Mouse (Mus musculus) testis, adult 2 months (tissue): ENCODE measurements at regions not wholly inside any gene's neighbourhood (a gene's known extent, or its start where the extent isn't known, plus 50 kb on each side); places are given as distances from the start of the nearest gene placed in this dataset.

Source experiments
- H3K27ac ChIP-seq: fragments of 200-500 bp; 2 replicates; pipeline ENCODE4 v1.5.1; 2012; ENCODE audit warnings: low read depth, low read length; ENCODE audit not compliant: control insufficient read depth, insufficient read depth
- H3K27me3 ChIP-seq: fragments of 200-500 bp; 2 replicates; pipeline ENCODE4 v1.6.1; 2012; ENCODE audit warnings: mild to moderate bottlenecking, low read length, moderate library complexity; ENCODE audit not compliant: control insufficient read depth, insufficient read depth
- H3K36me3 ChIP-seq: fragments of 200-500 bp; 2 replicates; pipeline ENCODE4 v1.6.1; 2012; ENCODE audit warnings: mild to moderate bottlenecking, low read length; ENCODE audit not compliant: control insufficient read depth, insufficient read depth
- H3K4me1 ChIP-seq: fragments of 200-500 bp; 2 replicates; pipeline ENCODE4 v1.6.1; 2012; ENCODE audit warnings: low read length; ENCODE audit not compliant: control insufficient read depth, insufficient read depth
- H3K4me3 ChIP-seq: fragments of 200-500 bp; 2 replicates; pipeline ENCODE4 v1.5.1; 2012; ENCODE audit warnings: low read depth, mild to moderate bottlenecking, low read length, moderate library complexity, mixed read lengths; ENCODE audit not compliant: control insufficient read depth
- CTCF ChIP-seq: fragments of 200-500 bp; IDR thresholded peaks from 2 replicates; pipeline ENCODE4 v1.5.1; 2012; ENCODE audit warnings: low read depth, mild to moderate bottlenecking, inconsistent platforms, low read length, moderate library complexity; ENCODE audit not compliant: control insufficient read depth, insufficient read depth, insufficient replicate concordance
- POLR2A ChIP-seq: fragments of 200-500 bp; IDR thresholded peaks from 2 replicates; pipeline ENCODE4 v1.6.1; 2012; ENCODE audit warnings: low read depth, mild to moderate bottlenecking, inconsistent platforms, low read length, moderate library complexity; ENCODE audit not compliant: control insufficient read depth

- no peak overlapping the region for H3K4me3 ChIP-seq
- H3K27me3 ChIP-seq: no peaks in the 10 kb centered on the region
- TF ChIP-seq POLR2A: no peak
- peaks cover 9% of the 10 kb centered on the region for H3K4me1 ChIP-seq
- no peaks in the 10 kb centered on the region for H3K36me3 ChIP-seq
- H3K27ac ChIP-seq: no peak overlapping the region
Measured at GRCm38 (mm10) chr8:126830242-126830530, 115.5 kb downstream of the Tomm20 start.

- TF ChIP-seq CTCF (no peak), POLR2A (no peak)
- Histone ChIP-seq H3K36me3 (no peaks in the 10 kb centered on the region), H3K4me3 (no peak overlapping the region), H3K27ac (no peak overlapping the region), H3K4me1 (peaks cover 9% of the 10 kb centered on the region), H3K27me3 (no peaks in the 10 kb centered on the region)
Measured at GRCm38 (mm10) chr8:126829376-126830241, 116.0 kb downstream of the Tomm20 start.

GRCm38 (mm10) chr8:126827681-126828383 lies 117.8 kb downstream of the Tomm20 start:
- no peak overlapping the region for H3K4me3 ChIP-seq
- no peaks in the 10 kb centered on the region for H3K27me3 ChIP-seq
- H3K27ac ChIP-seq: peak overlapping the region; percentile 49
- TF ChIP-seq CTCF (no peak), POLR2A (no peak)
- no peaks in the 10 kb centered on the region for H3K36me3 ChIP-seq
- H3K4me1 ChIP-seq: peaks cover 9% of the 10 kb centered on the region

GRCm38 (mm10) chr8:126826328-126827285 lies 119.0 kb downstream of the Tomm20 start:
- TF ChIP-seq CTCF (no peak), POLR2A (no peak)
- H3K27me3 ChIP-seq: no peaks in the 10 kb centered on the region
- H3K4me3 ChIP-seq: no peak overlapping the region
- H3K27ac ChIP-seq: peak overlapping the region; percentile 75
- H3K4me1 ChIP-seq: peaks cover 9% of the 10 kb centered on the region
- no peaks in the 10 kb centered on the region for H3K36me3 ChIP-seq

- Histone ChIP-seq H3K27ac (peak overlapping the region; percentile 75), H3K27me3 (no peaks in the 10 kb centered on the region), H3K4me1 (peaks cover 9% of the 10 kb centered on the region), H3K4me3 (no peak overlapping the region), H3K36me3 (no peaks in the 10 kb centered on the region)
- TF ChIP-seq POLR2A (no peak), CTCF (no peak)
Measured at GRCm38 (mm10) chr8:126825877-126826276, 119.8 kb downstream of the Tomm20 start.

- Histone ChIP-seq H3K36me3 (no peaks in the 10 kb centered on the region), H3K4me3 (no peak overlapping the region), H3K27ac (no peak overlapping the region), H3K4me1 (peaks cover 9% of the 10 kb centered on the region), H3K27me3 (no peaks in the 10 kb centered on the region)
- TF ChIP-seq CTCF (no peak), POLR2A (no peak)
Measured at GRCm38 (mm10) chr8:126824575-126825208, 121.0 kb downstream of the Tomm20 start.

GRCm38 (mm10) chr8:126822269-126822668 lies 123.4 kb downstream of the Tomm20 start:
- TF ChIP-seq CTCF: no peak
- no peak for TF ChIP-seq POLR2A
- H3K4me1 ChIP-seq: peaks cover 9% of the 10 kb centered on the region
- no peaks in the 10 kb centered on the region for H3K27me3 ChIP-seq

More at GRCm38 (mm10) chr8:126822269-126822668, 123.4 kb downstream of the Tomm20 start:
- Histone ChIP-seq H3K27ac (no peak overlapping the region), H3K36me3 (no peaks in the 10 kb centered on the region), H3K4me3 (no peak overlapping the region)
